Mouse (Mus musculus) liver, embryonic 15.5 days (tissue): ENCODE measurements around the gene Hist1h4k. TPM values are rescaled to one million over a fixed set of nuclear protein-coding genes. Genes with fewer than 3 reads are reported as not detected.
"Not testable (repeated sequence)": the region's sequence is repeated elsewhere in the genome, so short reads cannot be mapped to it uniquely, and the experiment has no call there.

Source experiments
- ATAC-seq: fragments of 200-750 bp; cut with Nextera tagmentation; 2 replicates; pipeline ENCODE4 v1.8.0; 2017; ENCODE audit warnings: moderate number of reproducible peaks, mild to moderate bottlenecking, moderate library complexity; ENCODE audit not compliant: insufficient read depth
- H3K27ac ChIP-seq: fragments of 300-500 bp; sonication (generic); replicated peaks from 2 replicates; pipeline ENCODE4 v1.5.1; 2015; ENCODE audit warnings: mild to moderate bottlenecking, inconsistent platforms
- H3K27me3 ChIP-seq: fragments of 300-500 bp; sonication (generic); 2 replicates; pipeline ENCODE4 v1.6.1; 2015; ENCODE audit warnings: mild to moderate bottlenecking, inconsistent platforms
- H3K36me3 ChIP-seq: fragments of 300-500 bp; sonication (generic); replicated peaks from 2 replicates; pipeline ENCODE4 v1.6.1; 2015; ENCODE audit warnings: moderate library complexity, mild to moderate bottlenecking, inconsistent platforms
- H3K4me1 ChIP-seq: fragments of 300-500 bp; sonication (generic); replicated peaks from 2 replicates; pipeline ENCODE4 v1.6.1; 2015; ENCODE audit warnings: inconsistent platforms
- H3K4me2 ChIP-seq: fragments of 300-500 bp; sonication (generic); 2 replicates; pipeline ENCODE4 v1.6.1; 2015; ENCODE audit warnings: moderate library complexity, mild to moderate bottlenecking, inconsistent platforms
- H3K4me3 ChIP-seq: fragments of 300-500 bp; sonication (generic); replicated peaks from 2 replicates; pipeline ENCODE4 v1.5.1; 2015; ENCODE audit warnings: mild to moderate bottlenecking, inconsistent platforms
- H3K9ac ChIP-seq: fragments of 300-500 bp; sonication (generic); 2 replicates; pipeline ENCODE4 v1.6.1; 2015; ENCODE audit warnings: moderate library complexity, mild to moderate bottlenecking, inconsistent platforms
- H3K9me3 ChIP-seq: fragments of 300-500 bp; sonication (generic); replicated peaks from 2 replicates; pipeline ENCODE4 v1.6.1; 2016; ENCODE audit warnings: inconsistent platforms
- WGBS: fragments of 180-500 bp; shearing (Covaris S2); methylation state at CpG from one replicate; pipeline ENCODE4 v1.1.7; 2015; ENCODE audit warnings: mixed read lengths; ENCODE audit not compliant: insufficient replicate concordance; 5-methylcytosine and 5-hydroxymethylcytosine counted together
- polyA plus RNA-seq: library from polyadenylated mRNA; unstranded; fragments of >200 nt; fragmentation: Nextera tagmentation; extraction: Ambion mirVana; gene quantifications from 2 replicates; pipeline ENCODE4 v1.2.1, GENCODE M21; 2015

Hist1h4k gene
- polyA plus RNA-seq, 1 experiment from 2014 or later, result 4.0 TPM

DNA sequence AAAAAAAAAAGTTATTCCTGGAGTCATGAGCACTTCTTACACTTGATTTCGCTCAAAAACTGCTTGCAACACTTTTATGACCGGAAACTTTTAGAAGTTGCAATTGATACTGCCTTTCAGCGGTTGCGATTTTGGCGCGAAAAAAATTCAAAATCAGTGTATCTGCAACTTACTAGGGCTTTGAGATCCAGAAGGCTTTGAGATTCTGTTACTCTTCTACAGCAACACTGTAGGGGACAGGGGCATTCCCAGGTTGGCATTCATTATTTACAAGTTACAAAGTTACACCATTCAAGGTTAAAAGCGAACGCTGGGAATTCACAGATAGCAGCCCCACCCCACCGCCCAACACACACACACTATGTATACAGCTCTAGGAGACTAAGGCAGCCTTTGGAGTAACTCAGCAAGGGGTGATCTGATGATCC lies 33.4 kb upstream of the Hist1h4k start:
- H3K4me1 ChIP-seq, result peaks cover 56% of the 10 kb centered on the region
- peak overlapping the region; percentile 53 for H3K4me3 ChIP-seq
- peak overlapping the region; percentile 59 for H3K9ac ChIP-seq
- ATAC-seq, result no peak
- H3K9me3 ChIP-seq, result no peaks in the 10 kb centered on the region
- H3K36me3 ChIP-seq, result no peaks in the 10 kb centered on the region
- peak overlapping the region; percentile 73 for H3K4me2 ChIP-seq
- 2% methylated on average over 9 of the region's 9 CpGs for WGBS
- H3K27me3 ChIP-seq, result no peaks in the 10 kb centered on the region
- peak overlapping the region; percentile 100 for H3K27ac ChIP-seq

GRCm38 (mm10) chr13:21783255-21783617 lies 32.9 kb upstream of the Hist1h4k start, which contains the start of gene Hist1h3i:
Hist1h3i (minus strand) TSS chr13:21783370.
- Histone ChIP-seq H3K9ac (peak within 1 kb of the TSS; percentile 70), H3K4me1 (peaks cover 51% of the 10 kb centered on the region)
- WGBS, result under 1% methylated on average over 15 of the region's 20 CpGs

DNA sequence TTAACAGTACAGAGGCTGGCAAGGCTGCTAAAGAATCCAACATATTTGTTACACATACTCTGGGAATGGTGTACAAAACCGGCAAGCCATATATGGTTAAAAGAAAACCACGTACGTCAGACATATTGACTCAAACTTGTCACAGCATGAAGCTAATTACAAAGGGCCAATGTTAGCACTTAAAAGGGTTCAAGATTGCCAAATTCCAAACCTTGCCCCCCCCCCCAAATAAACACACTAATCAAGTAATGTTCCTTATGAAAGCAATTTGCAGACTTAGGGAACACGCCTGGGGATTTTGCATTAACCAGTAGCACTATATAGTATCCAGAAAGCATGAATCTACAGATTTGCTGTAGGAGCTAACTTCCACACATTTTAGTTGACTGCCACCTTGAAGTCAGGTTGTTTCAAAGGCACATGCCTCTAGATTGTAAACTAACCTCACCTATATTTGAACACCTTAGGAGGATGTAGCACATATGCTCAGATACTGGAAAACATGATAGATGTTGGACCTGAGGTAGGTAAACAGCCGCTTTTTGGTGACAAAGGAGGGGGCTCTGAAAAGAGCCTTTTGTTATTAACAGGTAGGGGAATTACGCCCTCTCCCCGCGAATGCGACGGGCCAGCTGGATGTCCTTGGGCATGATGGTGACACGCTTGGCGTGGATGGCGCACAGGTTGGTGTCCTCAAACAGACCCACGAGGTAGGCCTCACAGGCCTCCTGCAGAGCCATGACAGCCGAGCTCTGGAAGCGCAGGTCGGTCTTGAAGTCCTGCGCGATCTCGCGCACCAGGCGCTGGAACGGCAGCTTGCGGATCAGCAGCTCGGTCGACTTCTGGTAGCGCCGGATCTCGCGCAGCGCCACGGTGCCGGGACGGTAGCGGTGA lies 32.3 kb upstream of the Hist1h4k start:
- peaks cover 52% of the 10 kb centered on the region for H3K4me1 ChIP-seq
- H3K9ac ChIP-seq, result peak overlapping the region; percentile 70
- under 1% methylated on average over 21 of the region's 35 CpGs for WGBS
- H3K36me3 ChIP-seq, H3K27me3 ChIP-seq, H3K9me3 ChIP-seq: not testable (repeated sequence)
- peak; percentile 5 for ATAC-seq
- peak overlapping the region; percentile 73 for H3K4me2 ChIP-seq
- peak overlapping the region; percentile 100 for H3K27ac ChIP-seq
- H3K4me3 ChIP-seq, result peak overlapping the region; percentile 53

More at GRCm38 (mm10) chr13:21783255-21783617, 32.9 kb upstream of the Hist1h4k start, which contains the start of gene Hist1h3i:
- no peaks in the 10 kb centered on the region for H3K9me3 ChIP-seq
- H3K4me3 ChIP-seq, result peak within 1 kb of the TSS; percentile 53
- H3K27me3 ChIP-seq, result no peaks in the 10 kb centered on the region
- peak within 1 kb of the TSS; percentile 73 for H3K4me2 ChIP-seq
- no peaks in the 10 kb centered on the region for H3K36me3 ChIP-seq
- peak within 1 kb of the TSS; percentile 100 for H3K27ac ChIP-seq
- peak; percentile 35 for ATAC-seq

DNA sequence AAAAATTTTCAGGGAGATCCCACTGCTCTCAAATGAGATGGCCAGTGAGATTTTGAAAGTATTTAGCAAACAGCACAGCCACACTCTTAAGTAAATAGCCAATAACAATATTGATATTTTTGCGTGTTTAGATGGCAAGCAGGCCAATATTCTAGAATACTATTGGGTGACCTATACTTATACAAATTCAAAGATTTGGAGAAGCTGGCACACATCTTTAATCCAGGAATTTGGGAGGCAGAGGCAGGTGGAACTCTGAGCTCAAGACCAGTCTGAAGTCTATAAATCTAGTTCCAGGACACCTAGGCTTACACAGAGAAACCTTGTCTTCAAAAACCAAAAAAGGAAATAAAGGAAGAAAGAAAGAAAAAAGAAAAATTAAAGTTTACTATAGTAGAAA lies 31.3 kb upstream of the Hist1h4k start:
- no peaks in the 10 kb centered on the region for H3K27me3 ChIP-seq
- whole genome bisulfite sequencing, result 78% methylated on average over 1 of the region's 1 CpGs
- peak overlapping the region; percentile 32 for H3K4me3 ChIP-seq
- no peak for ATAC-seq
- H3K27ac ChIP-seq, result peak overlapping the region; percentile 100
- H3K9ac ChIP-seq, result no peak overlapping the region
- no peaks in the 10 kb centered on the region for H3K36me3 ChIP-seq
- no peaks in the 10 kb centered on the region for H3K9me3 ChIP-seq
- peak overlapping the region; percentile 79 for H3K4me2 ChIP-seq
- peaks cover 62% of the 10 kb centered on the region for H3K4me1 ChIP-seq

- 36% methylated on average over 6 of the region's 6 CpGs for WGBS
- H3K9me3 ChIP-seq, result no peaks in the 10 kb centered on the region
- no peak for ATAC-seq
- peak overlapping the region; percentile 79 for H3K4me2 ChIP-seq
- H3K4me1 ChIP-seq, result peaks cover 66% of the 10 kb centered on the region
- no peaks in the 10 kb centered on the region for H3K27me3 ChIP-seq
- H3K36me3 ChIP-seq, result no peaks in the 10 kb centered on the region
- H3K4me3 ChIP-seq, result peak overlapping the region; percentile 66
- H3K9ac ChIP-seq, result peak overlapping the region; percentile 81
- H3K27ac ChIP-seq, result peak overlapping the region; percentile 100
Observed at GRCm38 (mm10) chr13:21781021-21781555, 30.8 kb upstream of the Hist1h4k start.

GRCm38 (mm10) chr13:21779767-21780731 lies 29.7 kb upstream of the Hist1h4k start, which contains the start of gene Hist1h1b:
Hist1h1b (minus strand) TSS chr13:21780625.
- H3K9ac ChIP-seq, result peak within 1 kb of the TSS; percentile 81
- H3K27me3 ChIP-seq, result no peaks in the 10 kb centered on the region
- H3K27ac ChIP-seq, result peak within 1 kb of the TSS; percentile 100
- H3K9me3 ChIP-seq, result no peaks in the 10 kb centered on the region
- H3K4me2 ChIP-seq, result peak within 1 kb of the TSS; percentile 79
- ATAC-seq, result peak; percentile 48
- H3K4me3 ChIP-seq, result peak within 1 kb of the TSS; percentile 66
- H3K4me1 ChIP-seq, result peaks cover 65% of the 10 kb centered on the region
- WGBS, result under 1% methylated on average over 44 of the region's 44 CpGs
- 0 out of 2 replicates have a peak, but pooled peaks cover under 1% of the 10 kb centered on the region for H3K36me3 ChIP-seq

DNA sequence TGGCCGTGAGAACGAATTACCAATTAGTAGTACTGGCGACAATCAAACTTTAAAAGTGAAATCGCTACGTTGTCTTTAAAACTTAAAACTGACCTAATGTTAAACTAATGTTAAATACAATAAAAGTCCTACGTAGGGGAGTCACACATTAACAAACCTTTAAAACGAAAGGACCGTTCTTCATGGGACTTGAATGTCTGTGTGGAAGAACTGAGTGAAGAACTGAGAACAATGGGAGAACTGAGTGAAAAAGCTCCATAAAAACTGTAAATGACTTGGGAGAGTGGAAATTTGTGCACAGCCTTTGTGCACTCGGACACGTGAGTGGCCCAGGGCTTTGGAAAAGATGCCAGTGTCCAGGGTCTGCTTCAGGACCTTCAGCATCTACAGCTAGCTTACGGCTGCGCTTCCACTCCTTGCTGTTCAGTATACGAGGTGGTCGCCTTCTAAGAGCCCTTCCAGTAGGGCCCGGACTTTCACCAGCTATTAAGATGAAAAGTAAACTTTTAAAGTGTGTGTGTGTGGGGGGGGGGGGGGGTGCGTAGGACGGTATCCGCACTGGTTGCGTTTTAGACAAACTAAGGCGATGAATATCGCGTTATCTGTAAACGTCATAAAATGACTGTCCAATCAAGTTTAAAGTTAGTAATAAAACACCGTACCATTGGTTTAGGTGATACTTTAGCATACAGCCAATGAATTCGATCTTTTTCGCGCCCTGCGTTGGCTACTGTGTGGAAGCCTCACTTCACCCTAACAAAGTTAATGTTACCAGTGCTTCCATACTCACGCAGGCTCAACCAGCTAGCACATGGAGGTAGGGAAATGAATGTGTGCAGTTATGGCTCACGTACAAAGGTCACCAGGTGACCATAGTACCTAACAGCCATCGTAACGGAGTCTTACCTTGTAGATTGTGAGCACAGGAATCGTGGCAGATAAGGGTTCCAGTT lies 28.8 kb upstream of the Hist1h4k start:
- peak overlapping the region; percentile 100 for H3K27ac ChIP-seq
- WGBS, result 5% methylated on average over 33 of the region's 33 CpGs
- H3K9me3 ChIP-seq, result no peaks in the 10 kb centered on the region
- H3K27me3 ChIP-seq, result no peaks in the 10 kb centered on the region
- peak overlapping the region; percentile 66 for H3K4me3 ChIP-seq
- H3K9ac ChIP-seq, result peak overlapping the region; percentile 81
- H3K4me2 ChIP-seq, result peak overlapping the region; percentile 79
- peak; percentile 65 for ATAC-seq
- H3K4me1 ChIP-seq, result peaks cover 58% of the 10 kb centered on the region
- peaks cover 6% of the 10 kb centered on the region for H3K36me3 ChIP-seq

- Histone ChIP-seq H3K4me2 (peak overlapping the region; percentile 68), H3K9me3 (no peaks in the 10 kb centered on the region), H3K27ac (peak overlapping the region; percentile 99), H3K4me3 (peak overlapping the region; percentile 49), H3K27me3 (no peaks in the 10 kb centered on the region), H3K36me3 (0 out of 2 replicates have a peak, but pooled peaks cover 2% of the 10 kb centered on the region), H3K4me1 (peaks cover 30% of the 10 kb centered on the region), H3K9ac (peak overlapping the region; percentile 48)
- ATAC-seq, result no peak
- 77% methylated on average over 1 of the region's 1 CpGs for WGBS
Observed at GRCm38 (mm10) chr13:21755707-21756106, 5.4 kb upstream of the Hist1h4k start.

DNA sequence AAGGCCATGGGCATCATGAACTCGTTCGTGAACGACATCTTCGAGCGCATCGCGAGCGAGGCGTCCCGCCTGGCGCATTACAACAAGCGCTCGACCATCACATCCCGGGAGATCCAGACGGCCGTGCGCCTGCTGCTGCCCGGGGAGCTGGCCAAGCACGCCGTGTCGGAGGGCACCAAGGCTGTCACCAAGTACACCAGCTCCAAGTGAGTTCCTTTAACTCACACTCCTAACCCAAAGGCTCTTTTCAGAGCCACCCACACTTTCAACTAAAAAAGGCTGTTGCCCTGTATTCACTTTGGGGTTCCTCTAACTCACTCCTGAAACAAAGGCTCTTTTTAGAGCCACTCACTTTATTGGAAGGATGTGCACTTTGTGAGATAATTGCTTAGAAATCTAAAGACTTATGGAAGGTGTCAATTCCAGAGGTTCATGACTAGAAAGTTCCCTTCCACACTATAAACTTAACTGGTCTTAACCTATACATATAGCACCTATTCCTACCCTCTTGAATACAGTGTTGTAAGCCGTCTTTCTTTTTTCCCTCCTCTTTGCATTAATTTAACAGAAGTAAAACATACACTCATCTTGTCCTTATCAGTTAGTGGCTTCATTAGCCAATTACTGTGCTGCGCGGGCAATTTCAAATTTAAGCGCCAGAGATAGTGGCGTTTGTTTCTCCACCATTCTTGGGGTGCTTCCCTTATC lies 4.1 kb upstream of the Hist1h4k start:
- peak overlapping the region; percentile 54 for H3K9ac ChIP-seq
- not testable (repeated sequence) for H3K27me3 ChIP-seq, H3K36me3 ChIP-seq, H3K9me3 ChIP-seq
- peak overlapping the region; percentile 57 for H3K4me3 ChIP-seq
- peaks cover 32% of the 10 kb centered on the region for H3K4me1 ChIP-seq
- peak overlapping the region; percentile 74 for H3K4me2 ChIP-seq
- under 1% methylated on average over 17 of the region's 26 CpGs for WGBS
- ATAC-seq, result peak; percentile 26
- peak overlapping the region; percentile 99 for H3K27ac ChIP-seq
